Mouse (Mus musculus): ENCODE results near the gene Cux1. TPM values are rescaled to one million over a fixed set of nuclear protein-coding genes. Genes with fewer than 3 reads are reported as not detected.

The Cux1 gene
- total and polyA plus RNA-seq, 3 experiments = 46.8 to 101 (median 85.8) TPM

DNA sequence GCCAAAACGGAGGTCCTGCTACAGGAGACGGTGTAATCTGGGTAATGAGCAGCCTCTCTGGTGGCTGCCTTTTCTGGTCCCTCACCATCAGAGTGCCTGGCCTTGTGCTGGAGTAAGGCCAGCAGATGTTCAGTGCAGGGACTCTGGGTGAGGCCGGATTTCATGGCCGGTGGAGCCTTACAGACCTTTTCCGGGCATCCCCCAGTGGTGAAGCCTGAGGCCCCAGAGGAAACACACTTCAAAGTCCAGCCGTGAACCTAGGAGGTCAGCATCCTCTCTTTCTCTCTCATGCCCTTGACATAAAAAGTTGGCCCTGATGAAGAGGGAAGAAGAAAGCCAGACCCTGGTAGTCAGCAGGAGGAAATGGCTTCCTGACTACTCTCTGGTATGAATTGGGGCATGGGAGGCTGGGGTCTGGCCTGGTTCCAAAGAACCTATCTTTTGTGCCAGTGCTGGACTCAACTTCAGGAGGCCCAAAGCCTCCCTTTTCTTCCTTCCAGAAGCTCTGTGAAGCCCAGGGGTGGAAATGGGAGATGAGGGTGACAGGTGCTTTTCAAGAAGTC, 138.7 kb downstream of the Cux1 start:
- H3K4me3 ChIP-seq = no peak overlapping the region; the same call in 1 of the 2 replicates
- no peak for TF ChIP-seq EP300 (IDR thresholded peaks at IDR 0.05; ENCODE audit: insufficient read depth, low read depth, low read length)
- no peak for TF ChIP-seq POLR2A (IDR thresholded peaks at IDR 0.05; ENCODE audit: insufficient read depth, low read depth, low read length)
- peaks cover 19% of the 10 kb centered on the region for H3K4me1 ChIP-seq (ENCODE audit: control insufficient read depth, insufficient read depth, low read length)
- H3K27ac ChIP-seq = peak overlapping the region; percentile 87
- H3K9ac ChIP-seq (ENCODE audit: low read depth, low read length) = no peak overlapping the region
- 7% methylated on average over 6 of the region's 6 CpGs for WGBS
- no peaks in the 10 kb centered on the region for H3K79me2 ChIP-seq (replicated peaks; ENCODE audit: control insufficient read depth, insufficient read depth, low read length)
- H3K36me3 ChIP-seq (ENCODE audit: control insufficient read depth, insufficient read depth, low read length) = no peaks in the 10 kb centered on the region; the same call in 1 of the 2 replicates
- intact Hi-C loops (cut with DNase I) = loop anchor here (5.0 kb wide), 2 partner anchors 34 to 46 kb away; no protein-coding TSS in a partner anchor
- DNase-seq = no peak
- no peaks in the 10 kb centered on the region for H3K27me3 ChIP-seq (ENCODE audit: control insufficient read depth, insufficient read depth, low read length)

DNA sequence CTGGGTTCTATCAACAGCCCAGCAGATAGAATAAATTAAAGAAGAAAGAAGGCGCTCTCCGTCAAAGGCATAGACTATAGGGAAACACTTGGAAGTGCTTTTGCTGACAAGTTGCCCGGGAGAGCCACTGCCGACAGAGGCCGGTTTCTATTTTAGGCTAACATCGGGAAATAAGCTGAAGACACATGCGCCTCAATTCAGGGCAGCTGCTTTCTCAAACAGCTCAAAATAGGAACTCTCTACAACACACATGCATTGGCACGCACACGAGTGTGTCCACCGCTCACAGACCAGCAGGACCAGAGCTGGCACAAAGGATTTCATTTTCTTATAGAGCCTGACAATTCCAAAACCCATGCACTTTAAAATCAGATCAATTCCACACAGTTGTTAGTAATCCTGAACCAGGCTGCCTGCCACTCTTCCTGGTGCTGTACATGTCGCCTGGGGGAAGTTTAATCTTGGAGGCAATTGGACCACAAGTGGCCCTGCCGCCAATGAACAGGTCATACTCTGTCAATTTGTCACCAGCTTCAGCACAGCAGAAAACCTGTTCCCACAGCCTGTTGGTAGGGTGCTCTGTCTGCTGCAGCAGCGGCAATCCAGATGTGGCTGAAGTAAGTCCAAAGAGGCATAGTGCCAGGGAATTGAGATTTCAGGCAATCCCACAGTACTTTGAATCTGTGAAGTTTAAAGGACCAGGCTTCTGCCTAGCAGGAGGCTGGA, 139.4 kb downstream of the Cux1 start:
- whole genome bisulfite sequencing = 7% methylated on average over 13 of the region's 13 CpGs
- H3K27me3 ChIP-seq (ENCODE audit: control insufficient read depth, insufficient read depth, low read length) = no peaks in the 10 kb centered on the region
- intact Hi-C loops (cut with DNase I) = loop anchor here (2.0 to 5.0 kb wide), 3 partner anchors 34 to 139 kb away; partner anchors contain the start of gene Cux1
- H3K79me2 ChIP-seq (replicated peaks; ENCODE audit: control insufficient read depth, insufficient read depth, low read length) = no peaks in the 10 kb centered on the region; the same call in 1 of the 2 replicates
- H3K9ac ChIP-seq (ENCODE audit: low read depth, low read length) = peak overlapping the region; percentile 16; the same call in 1 of the 2 replicates
- peak; percentile 56 to 64 for DNase-seq
- H3K4me1 ChIP-seq (ENCODE audit: control insufficient read depth, insufficient read depth, low read length) = peaks cover 19% of the 10 kb centered on the region
- H3K4me3 ChIP-seq = peak overlapping the region; percentile 17; the same call in 1 of the 2 replicates
- TF ChIP-seq CTCF (IDR thresholded peaks at IDR 0.05) (no peak), EP300 (IDR thresholded peaks at IDR 0.05; ENCODE audit: insufficient read depth, low read depth, low read length) (peak; percentile 59; the same call in 1 of the 2 replicates), POLR2A (IDR thresholded peaks at IDR 0.05; ENCODE audit: insufficient read depth, low read depth, low read length) (no peak)
- H3K36me3 ChIP-seq (ENCODE audit: control insufficient read depth, insufficient read depth, low read length) = no peaks in the 10 kb centered on the region; the same call in 1 of the 2 replicates
- peak overlapping the region; percentile 87 for H3K27ac ChIP-seq

DNA sequence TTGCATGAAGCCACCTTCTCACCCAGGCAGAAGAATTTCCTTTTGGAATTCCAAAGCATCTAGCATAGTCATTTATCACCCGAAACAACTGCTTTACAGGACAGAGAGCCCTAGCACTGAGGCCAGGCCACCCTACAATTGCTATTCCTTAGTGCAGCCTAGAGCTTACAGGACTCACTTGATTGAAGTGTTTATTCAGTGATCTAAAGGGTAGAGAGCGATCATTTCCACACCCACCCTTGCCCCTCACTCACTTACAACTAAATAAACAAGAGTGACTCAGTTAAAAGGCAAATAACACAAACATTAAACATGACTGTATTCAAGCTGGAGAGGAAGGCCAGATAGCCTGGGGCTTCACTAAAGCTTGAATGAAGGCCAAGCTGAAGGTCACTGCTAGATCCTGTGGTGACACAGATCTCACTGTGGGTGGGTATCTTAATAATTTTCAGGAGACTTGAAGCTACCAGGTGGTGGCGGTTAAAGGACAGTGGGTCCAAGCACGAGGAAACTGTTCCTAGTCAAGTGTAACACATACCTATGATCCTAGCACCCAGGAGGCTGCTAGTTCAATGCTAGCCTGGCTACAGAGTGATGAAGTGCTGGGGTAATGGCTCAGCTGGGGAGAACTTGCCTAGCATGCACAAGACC, 140.0 kb downstream of the Cux1 start:
- Histone ChIP-seq H3K4me1 (ENCODE audit: control insufficient read depth, insufficient read depth, low read length) (peaks cover 19% of the 10 kb centered on the region), H3K9ac (ENCODE audit: low read depth, low read length) (no peak overlapping the region), H3K27me3 (ENCODE audit: control insufficient read depth, insufficient read depth, low read length) (no peaks in the 10 kb centered on the region), H3K27ac (peak overlapping the region; percentile 87), H3K36me3 (ENCODE audit: control insufficient read depth, insufficient read depth, low read length) (no peaks in the 10 kb centered on the region; the same call in 1 of the 2 replicates), H3K4me3 (no peak overlapping the region), H3K79me2 (replicated peaks; ENCODE audit: control insufficient read depth, insufficient read depth, low read length) (no peaks in the 10 kb centered on the region; the same call in 1 of the 2 replicates)
- intact Hi-C loops (cut with DNase I) = loop anchor here (2.0 to 5.0 kb wide), 3 partner anchors 35 to 140 kb away; partner anchors contain the start of gene Cux1
- DNase-seq = no peak
- 59% methylated on average over 4 of the region's 4 CpGs for WGBS
- no peak for TF ChIP-seq CTCF (IDR thresholded peaks at IDR 0.05)

DNA sequence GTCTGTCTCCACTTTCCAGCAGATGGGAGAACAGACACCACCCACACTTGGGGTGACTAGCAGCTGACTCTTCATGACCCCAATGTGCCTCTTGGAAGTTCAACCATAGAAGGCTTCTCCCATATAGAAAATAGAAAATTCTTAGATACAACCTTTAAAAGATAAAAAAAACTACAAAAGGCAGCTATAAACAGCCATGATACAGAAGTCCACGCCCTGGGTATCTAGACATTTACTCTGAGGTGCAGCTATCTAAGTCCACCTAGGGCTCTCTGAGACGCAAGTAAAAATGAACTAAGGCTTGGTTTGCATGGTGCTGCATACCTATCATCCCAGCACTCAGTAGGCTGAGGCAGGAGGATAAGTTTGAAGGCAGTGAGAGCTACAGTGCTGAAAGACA, 144.3 kb downstream of the Cux1 start:
- H3K27ac ChIP-seq = no peak overlapping the region
- H3K79me2 ChIP-seq (replicated peaks; ENCODE audit: control insufficient read depth, insufficient read depth, low read length) = no peaks in the 10 kb centered on the region; the same call in 1 of the 2 replicates
- no peak overlapping the region for H3K4me3 ChIP-seq
- TF ChIP-seq EP300 (IDR thresholded peaks at IDR 0.05; ENCODE audit: insufficient read depth, low read depth, low read length) (no peak), POLR2A (IDR thresholded peaks at IDR 0.05; ENCODE audit: insufficient read depth, low read depth, low read length) (no peak), CTCF (IDR thresholded peaks at IDR 0.05) (no peak)
- no peaks in the 10 kb centered on the region for H3K27me3 ChIP-seq (ENCODE audit: control insufficient read depth, insufficient read depth, low read length)
- H3K9ac ChIP-seq (ENCODE audit: low read depth, low read length) = no peak overlapping the region
- peaks cover 2% of the 10 kb centered on the region; the same call in 1 of the 2 replicates for H3K36me3 ChIP-seq (ENCODE audit: control insufficient read depth, insufficient read depth, low read length)
- DNase-seq = no peak
- H3K4me1 ChIP-seq (ENCODE audit: control insufficient read depth, insufficient read depth, low read length) = peaks cover 7% of the 10 kb centered on the region
- intact Hi-C loops (cut with DNase I) = no loop called here
- WGBS = 92% methylated on average over 2 of the region's 2 CpGs

DNA sequence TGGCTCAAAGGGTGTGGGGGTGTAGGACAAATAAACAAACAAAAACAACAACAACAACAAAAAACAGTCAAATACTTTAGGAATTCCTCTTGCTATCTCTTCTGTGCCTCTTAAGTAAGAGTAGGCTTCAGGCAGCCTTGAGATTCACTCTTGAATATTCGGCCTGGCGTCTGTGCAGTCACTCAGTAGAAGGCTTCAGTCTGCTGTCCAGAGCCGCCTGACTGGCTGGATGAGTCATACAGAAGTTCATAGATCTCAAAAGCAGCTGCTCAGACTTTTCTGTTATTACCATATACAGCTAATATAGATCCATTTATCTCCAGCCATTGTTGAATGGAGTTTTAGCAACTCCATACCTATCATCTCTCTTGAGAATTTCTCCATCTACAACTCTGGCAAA, 145.4 kb downstream of the Cux1 start:
- Histone ChIP-seq H3K27me3 (ENCODE audit: control insufficient read depth, insufficient read depth, low read length) (no peaks in the 10 kb centered on the region), H3K4me3 (no peak overlapping the region), H3K27ac (no peak overlapping the region), H3K4me1 (ENCODE audit: control insufficient read depth, insufficient read depth, low read length) (peaks cover 1% of the 10 kb centered on the region), H3K79me2 (replicated peaks; ENCODE audit: control insufficient read depth, insufficient read depth, low read length) (no peaks in the 10 kb centered on the region; the same call in 1 of the 2 replicates), H3K36me3 (ENCODE audit: control insufficient read depth, insufficient read depth, low read length) (0 out of 2 replicates have a peak, but pooled peaks cover 2% of the 10 kb centered on the region), H3K9ac (ENCODE audit: low read depth, low read length) (no peak overlapping the region)
- no peak for DNase-seq
- intact Hi-C loops (cut with DNase I) = no loop called here
- TF ChIP-seq CTCF (IDR thresholded peaks at IDR 0.05) (no peak), POLR2A (IDR thresholded peaks at IDR 0.05; ENCODE audit: insufficient read depth, low read depth, low read length) (no peak), EP300 (IDR thresholded peaks at IDR 0.05; ENCODE audit: insufficient read depth, low read depth, low read length) (no peak)
- WGBS = 62% methylated on average over 3 of the region's 3 CpGs
